Comparison of ENCODE assay signal across 27 mouse cellular contexts in the genomic region with DNA sequence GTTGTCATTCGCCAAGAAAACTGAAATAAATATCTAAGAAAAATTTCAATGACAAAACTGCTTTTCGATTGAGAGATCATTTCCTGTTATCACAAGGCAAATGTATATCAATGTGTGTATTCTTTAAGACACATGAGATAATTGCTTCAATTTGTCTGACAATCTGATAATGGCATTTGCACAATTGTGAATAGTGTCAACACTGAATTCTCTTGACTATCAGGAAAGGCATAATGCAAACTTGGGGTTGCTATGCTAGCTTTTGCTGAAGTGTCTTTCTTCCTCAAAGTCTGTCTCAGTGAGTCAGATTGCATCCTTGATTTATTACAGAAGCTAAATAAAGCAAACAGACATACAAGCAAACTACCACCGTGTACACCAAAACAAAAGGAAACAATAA.
"Had no signal": no experiment of that assay in that cellular context is flagged by ENCODE, and none has a peak within 500 bp of the region (broad histone marks: within the 10 kb centered on the region; RNA-seq: fewer than 3 reads in every experiment).

No protein-coding gene starts in this region.

- H3K4me1 ChIP-seq: heart, embryonic 13.5 days; heart, embryonic 15.5 days; hindbrain, embryonic 13.5 days; hindbrain, embryonic 15.5 days; kidney, embryonic 15.5 days; limb, embryonic 13.5 days; limb, embryonic 15.5 days; liver, embryonic 12.5 days had no signal

- H3K4me3 ChIP-seq: heart, adult 2 months; heart, embryonic 13.5 days; heart, embryonic 15.5 days; hindbrain, embryonic 13.5 days; hindbrain, embryonic 15.5 days; kidney, embryonic 15.5 days; limb, embryonic 13.5 days; limb, embryonic 15.5 days; liver, embryonic 12.5 days had no signal

- H3K4me2 ChIP-seq: heart, embryonic 11.5 days; heart, embryonic 13.5 days; heart, embryonic 15.5 days; hindbrain, embryonic 13.5 days; hindbrain, embryonic 15.5 days; kidney, embryonic 15.5 days; limb, embryonic 13.5 days; limb, embryonic 15.5 days; liver, embryonic 12.5 days had no signal

- ATAC-seq: hindbrain, postnatal 0 days; intestine, embryonic 16.5 days; liver, embryonic 12.5 days had no signal

- DNase-seq: gastrocnemius, postnatal 14 days; gastrocnemius, postnatal 36 days; heart, adult 11 months; heart, adult 2 months; heart, postnatal 14 days; heart, postnatal 36 days; kidney, adult 11 months; kidney, adult 2 months; kidney, adult 9 months; kidney, postnatal 14 days; kidney, postnatal 36 days; layer of hippocampus, adult 9-11 months; layer of hippocampus, postnatal 36 days; left cerebral cortex, postnatal 4 days had no signal

- H3K9me3 ChIP-seq: heart, embryonic 13.5 days; heart, embryonic 15.5 days; hindbrain, embryonic 13.5 days; hindbrain, embryonic 15.5 days; kidney, embryonic 15.5 days; limb, embryonic 13.5 days; limb, embryonic 15.5 days; liver, embryonic 12.5 days had no signal

- H3K27me3 ChIP-seq: heart, embryonic 13.5 days; heart, embryonic 15.5 days; hindbrain, embryonic 13.5 days; hindbrain, embryonic 15.5 days; kidney, embryonic 15.5 days; limb, embryonic 13.5 days; limb, embryonic 15.5 days; liver, embryonic 12.5 days had no signal

- H3K36me3 ChIP-seq: heart, embryonic 13.5 days; heart, embryonic 15.5 days; hindbrain, embryonic 13.5 days; hindbrain, embryonic 15.5 days; kidney, embryonic 15.5 days; limb, embryonic 13.5 days; limb, embryonic 15.5 days; liver, embryonic 12.5 days had no signal

- H3K27ac ChIP-seq: heart, adult 2 months; heart, embryonic 13.5 days; heart, embryonic 15.5 days; hindbrain, embryonic 13.5 days; hindbrain, embryonic 15.5 days; hindbrain, postnatal 0 days; kidney, embryonic 15.5 days; kidney, postnatal 0 days; limb, embryonic 13.5 days; limb, embryonic 15.5 days; liver, embryonic 12.5 days; liver, embryonic 14.5 days had no signal

- H3K9ac ChIP-seq: heart, embryonic 13.5 days; heart, embryonic 15.5 days; hindbrain, embryonic 13.5 days; hindbrain, embryonic 15.5 days; kidney, embryonic 15.5 days; limb, embryonic 13.5 days; limb, embryonic 15.5 days; liver, embryonic 12.5 days; liver, embryonic 14.5 days had no signal
